Mouse (Mus musculus) midbrain, postnatal 0 days (tissue): ENCODE measurements around the gene Rrp12. TPM values are rescaled to one million over a fixed set of nuclear protein-coding genes. Genes with fewer than 3 reads are reported as not detected.
"Not testable (repeated sequence)": the region's sequence is repeated elsewhere in the genome, so short reads cannot be mapped to it uniquely, and the experiment has no call there.

Experiments
- ATAC-seq: fragments of 200-750 bp; cut with Nextera tagmentation; 2 replicates; pipeline ENCODE4 v1.8.0; 2017; ENCODE audit warnings: moderate number of reproducible peaks, mild to moderate bottlenecking, moderate TSS enrichment, moderate library complexity; ENCODE audit not compliant: low FRiP score
- DNase-seq: peaks from one replicate; pipeline ENCODE4 v3.0.0-alpha.2; 2015; ENCODE audit warnings: low spot score
- H3K27ac ChIP-seq: fragments of 300-500 bp; sonication (generic); 2 replicates; pipeline ENCODE4 v1.5.1; 2014; ENCODE audit warnings: low read depth, mild to moderate bottlenecking, low read length, mixed read lengths
- H3K27me3 ChIP-seq: fragments of 300-500 bp; sonication (generic); 2 replicates; pipeline ENCODE4 v1.6.1; 2014; ENCODE audit warnings: low read length, control low read depth, mixed read lengths; ENCODE audit not compliant: insufficient read depth
- H3K36me3 ChIP-seq: fragments of 300-500 bp; sonication (generic); 2 replicates; pipeline ENCODE4 v1.6.1; 2014; ENCODE audit warnings: low read length, control low read depth, mixed read lengths; ENCODE audit not compliant: insufficient read depth
- H3K4me1 ChIP-seq: fragments of 300-500 bp; sonication (generic); 2 replicates; pipeline ENCODE4 v1.6.1; 2014; ENCODE audit warnings: mild to moderate bottlenecking, control low read depth, antibody characterized with exemption, low read length, mixed read lengths; ENCODE audit not compliant: insufficient read depth
- H3K4me2 ChIP-seq: fragments of 300-500 bp; sonication (generic); 2 replicates; pipeline ENCODE4 v1.6.1; 2014; ENCODE audit warnings: low read depth, mild to moderate bottlenecking, low read length, mixed read lengths; ENCODE audit not compliant: poor library complexity, severe bottlenecking
- H3K4me3 ChIP-seq: fragments of 300-500 bp; sonication (generic); 2 replicates; pipeline ENCODE4 v1.5.1; 2014; ENCODE audit warnings: low read depth, mild to moderate bottlenecking, low read length, moderate library complexity
- H3K9ac ChIP-seq: fragments of 300-500 bp; sonication (generic); replicated peaks from 2 replicates; pipeline ENCODE4 v1.6.1; 2014; ENCODE audit warnings: mild to moderate bottlenecking, low read length, moderate library complexity, mixed read lengths; ENCODE audit not compliant: poor library complexity, severe bottlenecking
- H3K9me3 ChIP-seq: fragments of 300-500 bp; sonication (generic); 2 replicates; pipeline ENCODE4 v1.6.1; 2016; ENCODE audit warnings: low read length, control low read depth
- CTCF ChIP-seq: IDR thresholded peaks from 2 replicates; pipeline ENCODE4 v1.5.1; 2016; ENCODE audit warnings: antibody characterized with exemption, mild to moderate bottlenecking
- WGBS: fragments of 180-500 bp; shearing (Covaris S2); extraction: QIAGEN DNeasy Blood & Tissue Kit; methylation state at CpG from one replicate; pipeline ENCODE4 v1.1.7; 2014; 5-methylcytosine and 5-hydroxymethylcytosine counted together
- polyA plus RNA-seq: library from polyadenylated mRNA; unstranded; fragments of >200 nt; fragmentation: Nextera tagmentation; extraction: Ambion mirVana; gene quantifications from 2 replicates; pipeline ENCODE4 v1.2.1, GENCODE M21; 2015
- total RNA-seq: library from RNA; depleted of rRNA; stranded (reverse); fragments of >200 nt; gene quantifications from 2 replicates; pipeline ENCODE4 v1.2.3, GENCODE M21; 2014

Rrp12 gene
- total and polyA plus RNA-seq, 2 experiments from 2014 or later = 13.9 to 20.6 TPM

- peaks cover 16% of the 10 kb centered on the region; the same call in 1 of the 2 replicates for H3K4me1 ChIP-seq
- no peak overlapping the region for H3K4me2 ChIP-seq
- no peaks in the 10 kb centered on the region for H3K9me3 ChIP-seq
- H3K9ac ChIP-seq = no peak overlapping the region
- no peak overlapping the region for H3K4me3 ChIP-seq
- ATAC-seq (no peak), DNase-seq (no peak)
- 94% methylated on average over 3 of the region's 3 CpGs for WGBS
- TF ChIP-seq CTCF = no peak
- no peaks in the 10 kb centered on the region for H3K27me3 ChIP-seq
- H3K36me3 ChIP-seq = peaks cover 29% of the 10 kb centered on the region; the same call in 1 of the 2 replicates
- no peak overlapping the region for H3K27ac ChIP-seq
These were observed 19.3 kb upstream of the Rrp12 start for GRCm38 (mm10) chr19:41915294-41915693.

DNA sequence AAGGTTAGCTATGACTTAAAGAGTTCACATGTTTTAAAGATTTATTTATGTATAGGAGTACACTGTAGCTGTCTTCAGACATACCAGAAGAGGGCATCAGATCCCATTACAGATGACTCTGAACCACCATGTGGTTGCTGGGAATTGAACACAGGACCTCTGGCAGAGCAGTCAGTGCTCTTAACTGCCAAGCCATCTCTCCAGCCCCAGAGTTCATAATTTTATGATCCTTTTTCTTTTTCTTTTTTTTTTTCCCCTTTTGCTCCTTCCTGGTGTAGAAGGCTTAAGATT lies 18.6 kb upstream of the Rrp12 start:
- Histone ChIP-seq H3K4me1 (peaks cover 16% of the 10 kb centered on the region; the same call in 1 of the 2 replicates), H3K36me3 (peaks cover 26% of the 10 kb centered on the region; the same call in 1 of the 2 replicates)
- H3K27me3 ChIP-seq, H3K4me2 ChIP-seq, ATAC-seq, H3K9ac ChIP-seq, DNase-seq, H3K9me3 ChIP-seq, H3K4me3 ChIP-seq, H3K27ac ChIP-seq: not testable (repeated sequence)
- peak; percentile 20; the same call in 1 of the 2 replicates for TF ChIP-seq CTCF

- Histone ChIP-seq H3K9ac (no peak overlapping the region; the same call in 1 of the 2 replicates), H3K27ac (no peak overlapping the region), H3K4me3 (peak overlapping the region; percentile 88; the same call in 1 of the 2 replicates), H3K27me3 (no peaks in the 10 kb centered on the region), H3K4me1 (peaks cover 16% of the 10 kb centered on the region; the same call in 1 of the 2 replicates), H3K9me3 (no peaks in the 10 kb centered on the region), H3K4me2 (peak overlapping the region; percentile 96), H3K36me3 (peaks cover 21% of the 10 kb centered on the region; the same call in 1 of the 2 replicates)
- DNase-seq (no peak), ATAC-seq (no peak)
- WGBS = 34% methylated on average over 6 of the region's 6 CpGs
- no peak for TF ChIP-seq CTCF
These were observed 18.0 kb upstream of the Rrp12 start for GRCm38 (mm10) chr19:41913774-41914591.

DNA sequence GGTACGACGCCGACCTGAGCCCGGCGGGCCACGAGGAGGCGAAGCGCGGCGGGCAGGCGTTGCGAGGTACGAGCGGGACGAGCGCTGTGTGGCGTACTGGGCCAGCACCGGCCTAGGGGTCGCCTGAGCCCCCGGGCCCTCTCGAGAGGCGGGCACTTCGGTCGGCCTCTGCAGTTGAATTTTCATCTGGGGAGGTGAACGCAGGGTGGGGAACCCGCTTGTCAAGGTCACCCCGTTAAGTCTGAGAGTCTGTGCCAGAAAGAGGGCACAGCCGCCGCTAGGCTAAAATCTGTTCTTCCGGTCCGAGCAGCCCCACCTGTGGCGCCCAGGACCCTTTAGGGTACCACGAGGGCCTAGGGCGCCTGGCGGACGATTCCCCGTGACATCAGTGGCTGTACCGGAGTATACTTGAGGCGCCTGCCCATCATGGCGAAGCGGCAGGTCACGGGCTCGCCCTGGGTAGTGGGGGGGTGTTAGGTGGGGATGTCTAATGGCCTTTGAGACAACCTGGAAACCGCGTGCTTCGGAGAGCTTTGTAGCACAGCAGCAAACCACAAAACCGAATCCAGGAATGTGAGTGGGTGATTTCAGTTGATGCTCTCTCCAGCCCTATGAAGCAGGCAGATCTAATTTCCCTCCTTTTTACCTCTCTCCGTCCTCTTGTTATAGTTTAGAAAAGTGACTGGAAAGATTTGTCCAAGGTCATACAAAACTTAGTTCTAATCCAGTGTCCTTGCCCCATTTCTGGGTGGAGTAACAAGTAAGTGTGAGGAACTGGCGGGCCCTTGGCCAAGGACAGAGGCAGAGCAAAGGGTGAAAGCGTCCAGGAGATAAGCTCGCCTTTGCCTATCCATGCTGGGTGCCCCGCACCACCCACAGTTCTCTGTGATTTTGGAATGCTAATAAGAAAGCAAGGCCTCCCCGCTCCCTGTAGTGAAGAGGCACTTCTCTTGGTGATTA lies 16.4 kb upstream of the Rrp12 start:
- no peak for TF ChIP-seq CTCF
- Histone ChIP-seq H3K36me3 (peaks cover 15% of the 10 kb centered on the region; the same call in 1 of the 2 replicates), H3K4me2 (peak overlapping the region; percentile 96), H3K27me3 (no peaks in the 10 kb centered on the region), H3K4me1 (peaks cover 16% of the 10 kb centered on the region; the same call in 1 of the 2 replicates), H3K27ac (peak overlapping the region; percentile 72), H3K9ac (peak overlapping the region; percentile 89), H3K4me3 (peak overlapping the region; percentile 88), H3K9me3 (no peaks in the 10 kb centered on the region)
- peak; percentile 65 for ATAC-seq
- under 1% methylated on average over 50 of the region's 53 CpGs for WGBS
- peak; percentile 17 for DNase-seq

- H3K4me3 ChIP-seq = peak within 1 kb of the TSS; percentile 88
- H3K27ac ChIP-seq = peak within 1 kb of the TSS; percentile 72
- peak within 1 kb of the TSS; percentile 96 for H3K4me2 ChIP-seq
- H3K27me3 ChIP-seq = no peaks in the 10 kb centered on the region
- peaks cover 16% of the 10 kb centered on the region; the same call in 1 of the 2 replicates for H3K4me1 ChIP-seq
- H3K9me3 ChIP-seq = no peaks in the 10 kb centered on the region
- no peak for TF ChIP-seq CTCF
- ATAC-seq (peak; percentile 94), DNase-seq (peak; percentile 98)
- 5% methylated on average over 53 of the region's 54 CpGs for WGBS
- peaks cover 6% of the 10 kb centered on the region; the same call in 1 of the 2 replicates for H3K36me3 ChIP-seq
- peak within 1 kb of the TSS; percentile 89 for H3K9ac ChIP-seq
These were observed 15.5 kb upstream of the Rrp12 start, which contains the start of gene Pgam1 for GRCm38 (mm10) chr19:41911178-41912073. TSS of gene Pgam1 (plus strand) at chr19:41911923.
